Mouse (Mus musculus) megakaryocyte-erythroid progenitor cell, adult 5-6 weeks (primary cell): ENCODE data around the gene Fgfr2. TPM values are rescaled to one million over a fixed set of nuclear protein-coding genes. Genes with fewer than 3 reads are reported as not detected.

Source experiments
- ATAC-seq: replicated peaks from 2 replicates; pipeline ENCODE4 v1.8.0; 2016; ENCODE audit warnings: mild to moderate bottlenecking, inconsistent platforms; ENCODE audit not compliant: severe bottlenecking, poor library complexity, low FRiP score, low TSS enrichment
- total RNA-seq, 2 experiments: library from RNA; stranded (forward) in 1 of 2; stranded (reverse) in 1 of 2; fragments of 200-1000, 215-1000 nt in 1 of 2; fragments of >200 nt in 1 of 2; fragmentation: Nextera tagmentation in 1 of 2; gene quantifications; 2 replicates each; pipeline ENCODE4 v1.2.3; 2014 to 2017

The Fgfr2 gene
- total RNA-seq, 2 experiments from 2014 or later = not detected

DNA sequence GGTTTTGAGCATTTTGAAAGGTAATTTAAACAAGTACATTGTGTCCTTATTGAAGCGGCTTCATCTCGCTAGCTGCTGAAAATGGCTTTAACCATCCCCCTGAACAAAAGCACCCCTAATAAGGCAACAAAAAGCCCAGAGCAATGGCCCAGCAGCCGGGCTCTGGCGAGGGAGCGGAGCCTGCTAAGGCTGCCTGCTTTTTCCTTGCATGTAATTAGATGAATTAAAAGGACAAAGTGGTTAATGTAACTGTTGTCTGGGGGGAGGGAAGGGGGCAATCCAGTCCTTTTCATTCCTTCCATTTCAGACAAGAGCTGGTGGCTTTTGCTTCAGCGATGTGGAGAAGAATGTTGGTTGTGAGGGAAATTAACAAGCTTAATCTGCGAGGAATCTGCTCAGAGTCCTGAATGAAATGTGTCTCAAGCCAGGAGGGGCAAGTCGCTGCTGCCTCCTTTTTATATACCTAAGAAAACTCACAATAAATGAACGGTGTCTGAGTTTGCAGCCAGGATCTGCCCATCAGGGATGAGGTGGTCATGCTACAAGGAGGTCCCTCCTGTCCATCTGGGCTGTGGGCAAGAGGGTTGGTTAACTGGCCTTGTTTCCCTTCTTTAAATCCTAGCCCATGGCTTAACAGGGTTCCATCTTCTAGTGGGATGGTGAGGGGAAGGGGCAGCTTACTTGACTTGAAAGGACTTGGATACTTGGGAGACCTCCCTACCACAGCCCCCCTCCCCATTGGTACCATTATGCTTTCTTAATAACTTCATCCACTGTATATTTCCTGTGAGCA lies 1400.2 kb downstream of the Fgfr2 start:
- no peak for ATAC-seq

DNA sequence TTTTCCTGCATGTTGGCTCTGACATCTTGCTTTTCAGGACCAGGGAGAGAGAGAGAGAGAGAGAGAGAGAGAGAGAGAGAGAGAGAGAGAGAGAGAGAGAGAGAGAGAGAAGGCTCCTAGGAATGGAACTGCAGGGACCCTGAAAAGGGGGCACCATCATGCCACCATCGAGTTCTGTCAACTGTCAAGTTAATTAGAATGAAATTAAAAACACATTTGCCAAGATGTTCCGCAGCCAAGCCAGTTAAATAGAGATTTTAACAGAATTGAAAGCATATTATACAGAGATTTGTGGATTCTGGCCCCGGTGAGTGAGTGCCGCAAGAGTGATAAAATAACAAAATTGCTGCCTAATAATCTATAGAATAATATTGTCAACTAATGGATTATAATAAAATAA lies 1400.8 kb downstream of the Fgfr2 start:
- no peak for ATAC-seq

DNA sequence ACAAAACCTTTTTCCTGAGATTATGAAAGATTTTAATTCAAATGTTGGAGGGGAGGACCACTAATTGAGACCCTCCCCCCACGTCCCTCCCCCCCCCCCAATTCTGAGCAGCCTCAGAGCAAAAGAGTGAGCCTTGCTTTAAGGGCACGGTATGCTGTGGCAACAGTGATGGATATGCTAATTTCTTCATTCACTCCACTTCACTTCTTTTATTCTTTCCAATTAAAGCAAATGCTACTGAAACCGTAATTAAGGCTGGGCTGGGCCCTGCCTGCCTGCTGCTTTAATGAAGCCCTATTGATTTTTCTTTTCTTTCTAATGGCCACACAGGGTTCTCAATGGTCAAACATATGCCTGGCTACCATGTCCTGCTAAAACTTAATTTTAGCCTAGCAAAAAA lies 1404.9 kb downstream of the Fgfr2 start:
- no peak for ATAC-seq

DNA sequence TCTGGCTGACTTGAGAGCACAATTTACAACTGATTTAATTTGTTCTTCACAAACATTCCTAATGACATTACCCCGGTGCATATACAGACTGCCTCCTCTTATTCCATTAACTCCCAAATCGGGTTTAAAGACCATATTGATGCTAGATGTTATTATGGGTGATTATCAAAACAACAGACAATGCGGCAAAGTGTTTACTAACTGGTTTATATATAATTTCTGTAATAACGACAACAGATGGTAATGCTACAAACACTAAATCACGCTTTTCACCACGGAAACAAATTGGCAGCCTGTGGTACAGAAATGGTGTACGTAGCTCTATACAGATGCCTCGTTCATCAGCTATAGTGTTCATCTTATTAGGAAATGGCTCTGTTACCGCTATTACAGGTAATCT lies 1410.1 kb downstream of the Fgfr2 start:
- ATAC-seq = no peak

DNA sequence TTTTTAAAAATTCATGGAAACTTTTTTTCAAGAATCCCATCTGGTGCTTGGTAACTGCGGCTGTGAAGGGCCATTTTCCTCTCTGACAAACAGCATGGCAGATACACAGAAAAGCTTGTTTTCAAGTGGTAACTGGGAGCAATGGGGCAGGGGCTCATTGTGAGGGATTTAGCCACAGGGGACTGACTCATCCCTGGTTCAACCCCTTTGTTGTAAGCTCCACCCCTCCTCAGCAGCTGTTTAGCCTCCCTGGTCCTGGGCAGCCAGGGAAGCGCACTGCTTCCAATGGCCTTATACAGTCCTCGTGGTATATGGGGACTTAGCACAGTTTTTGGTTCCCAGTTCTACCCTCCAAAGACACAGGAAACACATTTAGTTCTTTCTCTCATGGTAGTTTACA lies 1426.3 kb downstream of the Fgfr2 start:
- ATAC-seq = no peak

DNA sequence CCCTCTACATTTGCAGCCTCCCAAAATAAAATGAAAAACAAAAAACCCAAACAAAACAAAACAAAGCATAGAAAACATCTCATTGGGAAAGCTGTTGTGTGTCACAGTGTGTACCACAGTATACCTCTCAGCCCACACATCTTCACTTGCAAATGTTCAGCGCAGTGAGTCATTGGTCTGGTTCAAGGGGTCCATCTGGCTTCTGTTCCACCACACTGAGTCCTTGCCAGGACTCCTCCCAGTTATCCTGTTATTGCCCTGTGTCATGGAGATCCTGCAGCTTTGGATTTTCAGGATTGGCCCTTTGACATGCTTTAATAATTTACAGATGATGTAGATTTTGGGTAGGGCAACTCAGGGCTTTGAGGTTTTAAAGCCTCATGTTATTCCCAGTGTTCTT lies 1435.8 kb downstream of the Fgfr2 start:
- ATAC-seq = no peak

DNA sequence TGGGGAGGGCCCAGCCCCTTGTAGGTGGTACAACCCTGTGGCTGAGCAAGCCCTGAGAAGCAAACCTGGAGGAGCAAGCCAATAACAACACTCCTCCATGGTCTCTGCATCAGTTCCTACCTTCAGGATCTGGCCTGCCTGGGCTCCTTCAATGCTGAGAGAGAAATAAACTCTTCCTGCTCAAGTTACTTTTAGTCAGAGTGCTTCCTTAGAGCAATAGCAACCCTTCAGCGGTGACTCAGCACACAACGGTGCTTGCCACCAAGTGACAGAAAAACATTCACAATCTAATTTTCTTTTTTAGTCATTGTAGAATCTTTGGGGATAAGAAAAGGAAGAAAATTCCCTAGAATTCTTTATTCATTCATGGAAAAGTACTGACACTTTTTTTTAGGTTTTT lies 1446.0 kb downstream of the Fgfr2 start:
- no peak for ATAC-seq

DNA sequence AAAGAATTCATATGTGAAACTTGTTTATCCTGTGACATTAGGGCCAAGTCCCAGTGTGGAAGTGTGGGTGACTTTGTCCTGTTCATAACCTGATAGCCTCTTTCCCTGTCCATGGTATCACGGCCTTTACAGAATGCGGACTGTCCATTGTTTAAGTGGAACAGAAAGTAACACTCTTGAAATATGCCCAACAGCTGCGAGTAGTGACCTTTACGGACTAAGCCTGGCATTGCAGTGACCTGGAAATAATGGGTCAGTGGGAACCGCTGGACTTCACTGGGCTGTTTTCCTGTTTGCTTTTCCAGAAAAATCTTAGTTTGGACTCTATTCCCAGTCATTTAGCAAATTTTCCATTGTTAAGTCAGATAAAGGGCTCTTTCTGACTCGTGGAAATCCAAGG lies 1452.6 kb downstream of the Fgfr2 start:
- ATAC-seq = no peak

DNA sequence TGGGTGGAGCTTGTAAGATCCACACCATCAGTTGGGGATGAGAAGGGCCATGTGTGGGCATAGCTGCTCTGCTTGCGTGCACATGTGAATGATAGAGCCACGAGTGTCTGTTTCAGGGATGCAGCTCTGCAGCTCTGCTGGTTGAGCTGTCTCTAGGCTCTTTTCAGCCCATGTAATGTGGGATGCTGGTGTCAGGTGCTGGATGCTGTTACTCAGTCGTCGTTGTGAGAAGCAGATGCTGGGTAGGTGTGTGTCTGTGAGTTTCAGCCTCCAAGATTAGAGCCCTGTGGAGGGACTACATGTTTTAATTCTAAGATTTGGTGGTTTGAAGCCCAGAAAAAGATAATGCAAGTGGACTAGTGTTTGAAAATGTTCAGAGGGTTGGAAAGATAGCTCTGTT lies 1453.8 kb downstream of the Fgfr2 start:
- ATAC-seq = no peak

DNA sequence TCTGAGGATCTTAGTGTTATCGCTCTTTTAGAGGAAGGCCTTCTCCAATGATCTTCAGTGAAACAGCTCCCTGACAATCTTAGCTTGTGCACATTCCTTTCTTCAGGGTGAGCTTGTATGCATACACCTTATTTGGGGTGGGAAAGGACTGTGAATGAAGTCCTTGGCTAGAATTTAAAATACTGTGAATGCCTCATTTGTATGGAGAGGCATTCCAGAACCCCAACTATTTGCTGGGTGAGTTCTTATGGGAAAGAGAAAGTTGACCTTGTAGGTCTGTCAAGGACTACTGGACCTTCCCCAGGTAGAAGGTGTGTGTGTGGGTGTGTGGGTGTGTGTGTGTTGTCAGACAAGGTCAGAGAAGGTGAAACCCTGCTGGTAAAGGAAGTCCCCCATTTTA lies 1462.4 kb downstream of the Fgfr2 start:
- no peak for ATAC-seq

DNA sequence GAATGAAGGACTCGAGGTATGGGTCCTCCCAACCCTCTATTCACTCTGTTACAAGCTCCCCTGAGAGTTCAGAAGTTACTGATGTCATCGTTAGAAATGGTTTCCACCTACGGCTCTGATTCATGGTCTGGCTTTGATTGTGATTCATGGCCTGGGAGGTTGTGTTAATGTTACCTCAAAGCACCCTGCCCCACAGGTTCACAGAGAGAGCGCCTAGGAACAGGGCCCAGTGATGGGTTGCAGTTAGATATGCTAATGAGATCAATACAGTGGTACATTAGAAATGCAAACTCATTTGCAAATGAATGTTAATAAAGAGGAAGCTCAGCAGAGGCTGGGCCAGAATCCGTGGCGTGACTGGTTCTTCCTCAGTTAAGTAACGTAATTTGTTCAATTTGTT lies 1467.1 kb downstream of the Fgfr2 start:
- no peak for ATAC-seq

DNA sequence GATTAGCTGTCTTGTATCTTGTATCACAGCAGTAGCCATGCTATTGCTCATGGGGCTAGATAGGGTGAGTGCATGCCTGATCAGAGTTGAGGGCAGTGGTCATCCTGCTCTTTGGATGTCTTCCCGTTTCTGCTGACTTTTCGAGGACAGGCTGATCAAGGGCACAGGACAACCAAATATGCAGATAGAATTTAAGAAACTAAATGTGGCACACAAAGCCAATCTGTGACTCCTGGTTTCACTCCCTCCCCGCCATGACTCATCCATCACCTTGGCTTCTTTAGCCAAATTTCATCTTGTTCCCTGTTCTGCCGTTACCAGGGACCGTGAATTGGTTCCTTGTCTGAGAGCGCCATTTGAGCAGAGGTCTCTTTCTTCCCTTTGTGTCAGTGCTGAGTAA lies 1469.7 kb downstream of the Fgfr2 start:
- no peak for ATAC-seq

DNA sequence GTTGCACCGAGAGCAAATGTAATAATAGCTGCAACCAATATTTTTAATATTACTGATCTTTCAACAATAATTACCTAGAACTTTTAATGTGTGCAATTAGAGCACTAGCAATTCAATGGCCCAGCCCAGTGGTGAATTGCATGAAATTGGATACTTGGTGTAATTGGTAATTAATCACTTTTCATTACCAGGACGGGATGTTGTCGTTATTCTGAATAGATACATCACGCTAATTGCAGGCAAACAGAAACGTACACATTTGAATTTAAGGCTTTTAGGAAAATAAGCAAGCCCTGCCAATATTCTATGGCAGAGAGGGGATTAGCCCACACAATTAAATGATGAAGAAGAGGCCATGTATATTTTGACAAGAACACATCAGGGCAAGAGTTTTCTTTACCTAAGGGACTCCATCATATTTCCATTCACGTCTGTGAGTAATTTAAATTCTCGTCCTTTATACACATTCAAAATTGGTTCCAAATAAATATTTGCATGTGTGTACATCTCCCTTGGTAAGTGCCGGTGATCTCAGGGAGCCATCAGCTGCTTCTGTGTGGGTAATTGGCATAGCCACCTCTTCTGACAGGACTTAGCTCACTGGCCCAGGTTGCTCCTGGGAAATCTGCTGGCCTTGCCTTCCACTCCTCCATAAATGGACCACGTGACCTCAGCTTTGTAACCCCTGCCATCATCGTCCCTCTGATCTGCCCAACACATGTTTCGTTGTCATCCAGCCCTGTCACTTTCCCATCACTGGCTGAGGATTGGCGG lies 1471.0 kb downstream of the Fgfr2 start:
- no peak for ATAC-seq

DNA sequence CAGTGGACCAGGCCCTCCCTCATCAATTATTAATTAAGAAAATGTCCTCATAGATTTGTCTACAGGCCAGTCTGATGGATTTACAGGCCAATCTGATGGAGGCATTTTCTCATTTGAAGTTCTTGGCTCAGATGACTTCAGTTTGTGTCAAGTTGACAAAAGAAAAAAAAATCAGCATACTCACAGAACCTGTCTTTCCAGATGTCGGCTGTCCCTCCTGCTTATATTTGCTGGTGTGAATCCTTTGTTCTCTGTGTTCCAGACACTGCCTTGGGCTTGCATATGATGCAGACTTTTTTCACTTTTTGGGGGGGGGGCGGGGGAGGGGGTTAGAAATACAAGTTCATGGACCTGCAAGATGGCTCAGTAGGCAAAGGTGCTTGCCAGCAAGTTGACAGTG lies 1472.9 kb downstream of the Fgfr2 start:
- ATAC-seq = no peak

DNA sequence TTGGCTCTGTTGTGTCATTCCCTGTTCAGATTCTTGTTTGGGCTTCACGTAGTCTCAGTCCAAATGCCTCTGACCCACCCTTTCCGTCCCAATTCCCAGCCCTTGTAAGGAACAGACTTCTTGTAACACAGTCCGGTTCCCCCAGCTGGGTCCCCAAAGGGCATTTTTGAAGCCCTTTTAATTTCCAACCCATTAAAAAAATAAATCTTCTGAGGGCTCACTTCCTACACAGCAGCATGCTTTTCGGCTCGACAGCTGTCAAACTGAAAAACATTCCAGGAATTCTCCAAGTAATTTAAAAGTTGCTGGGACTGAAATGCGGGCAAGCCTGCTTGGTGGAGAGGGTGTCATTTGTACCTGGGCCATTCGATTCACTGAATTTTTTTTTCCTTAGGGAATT lies 1474.9 kb downstream of the Fgfr2 start:
- no peak for ATAC-seq

DNA sequence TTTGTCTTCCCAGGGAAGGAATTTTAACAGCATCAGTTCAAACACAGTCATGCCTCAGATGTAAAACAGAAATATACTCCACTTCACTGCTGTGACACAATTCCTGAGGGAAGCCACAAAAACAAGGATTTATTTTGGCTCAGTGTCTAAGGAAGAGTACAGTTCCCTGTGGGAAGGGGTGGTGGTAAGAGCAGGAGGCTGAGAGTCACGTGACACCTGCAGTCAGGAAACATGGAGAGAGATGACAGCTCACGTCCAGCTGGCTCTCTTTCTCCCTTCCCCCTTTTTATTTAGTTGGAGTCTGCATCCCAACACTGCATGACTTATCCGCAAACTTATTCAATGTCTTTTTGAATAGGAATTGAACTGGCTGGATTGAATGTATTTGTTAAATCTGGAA lies 1475.6 kb downstream of the Fgfr2 start:
- no peak for ATAC-seq

DNA sequence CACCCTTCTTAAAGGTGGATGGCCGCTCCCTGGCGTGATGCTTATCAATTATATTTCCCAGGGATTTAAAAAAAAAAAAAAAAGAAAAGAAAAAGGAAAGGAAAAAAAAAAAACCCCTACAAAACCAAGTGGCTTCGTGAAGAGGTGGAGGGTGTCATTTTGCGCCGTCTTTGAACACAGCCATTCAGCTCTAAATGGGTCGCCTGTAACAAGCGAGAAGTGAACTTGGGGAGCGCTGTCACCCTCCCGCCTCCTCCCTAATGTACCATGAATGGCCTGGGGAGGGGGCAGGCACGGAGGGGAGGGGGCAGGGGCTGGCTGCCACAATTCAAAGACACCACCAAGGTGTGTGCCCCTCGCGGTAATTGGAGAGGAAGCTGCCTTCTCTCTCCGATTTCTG lies 1478.6 kb downstream of the Fgfr2 start:
- no peak for ATAC-seq

DNA sequence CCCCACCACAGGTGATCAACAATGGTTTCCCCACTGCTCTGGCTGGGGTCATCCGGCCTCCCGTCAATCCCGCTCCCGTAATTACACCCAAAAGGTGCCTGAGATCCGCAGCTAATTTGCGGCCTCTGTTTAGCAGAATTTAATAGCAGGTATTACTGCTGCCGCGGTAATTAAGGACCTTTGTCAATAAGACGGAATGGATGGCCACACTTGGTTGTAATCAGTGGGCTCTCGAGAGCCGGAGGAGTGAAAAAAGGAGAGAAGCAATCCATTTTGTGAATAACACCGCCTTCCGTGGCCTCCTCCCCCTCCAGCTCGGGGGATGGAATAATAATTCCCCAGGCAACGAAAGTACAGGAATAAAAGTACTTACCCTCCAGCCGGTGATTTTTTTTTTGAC lies 1479.1 kb downstream of the Fgfr2 start:
- ATAC-seq = no peak

DNA sequence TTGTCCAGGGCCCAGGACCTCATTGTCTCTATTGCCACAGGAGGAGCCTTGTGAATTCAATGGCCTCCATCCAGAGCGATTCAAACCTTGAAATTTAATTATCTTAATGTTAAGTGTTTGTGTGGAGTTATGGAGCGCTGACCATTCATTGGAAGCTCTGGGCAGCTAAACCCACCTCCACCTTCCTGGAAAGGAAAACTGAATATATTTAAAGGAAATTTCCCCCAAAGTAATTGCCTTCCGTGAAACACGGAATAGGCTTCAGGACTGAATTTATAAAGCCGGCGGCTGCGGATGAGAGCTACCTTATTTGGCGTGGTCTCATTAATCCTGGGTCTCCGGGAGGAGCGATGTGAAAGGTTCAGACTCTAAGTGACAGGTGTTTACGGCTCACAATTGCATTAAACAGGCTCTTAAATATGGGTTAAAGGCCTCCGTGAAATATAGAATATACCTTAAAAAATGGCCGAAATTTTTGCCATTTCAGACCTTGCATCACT lies 1479.8 kb downstream of the Fgfr2 start:
- no peak for ATAC-seq

DNA sequence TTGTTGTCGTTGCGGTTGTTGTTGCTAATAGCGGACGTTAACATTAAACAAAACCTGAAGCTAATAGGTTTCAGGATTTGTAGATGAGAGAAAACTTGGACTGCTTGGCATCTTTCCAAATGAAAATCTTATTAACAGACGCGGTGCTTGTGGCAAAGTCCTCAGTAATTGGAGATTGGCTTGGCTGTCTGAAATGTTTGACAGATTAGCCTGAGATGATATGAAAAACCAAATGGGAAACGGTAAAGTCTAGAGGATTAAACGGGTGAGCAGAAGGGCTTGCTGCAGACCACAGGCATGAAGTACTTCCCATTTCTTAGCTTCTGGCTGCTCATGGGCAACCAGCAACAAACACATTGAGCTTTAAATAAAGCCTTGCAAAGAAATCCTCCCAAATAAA lies 1493.6 kb downstream of the Fgfr2 start:
- ATAC-seq = no peak

DNA sequence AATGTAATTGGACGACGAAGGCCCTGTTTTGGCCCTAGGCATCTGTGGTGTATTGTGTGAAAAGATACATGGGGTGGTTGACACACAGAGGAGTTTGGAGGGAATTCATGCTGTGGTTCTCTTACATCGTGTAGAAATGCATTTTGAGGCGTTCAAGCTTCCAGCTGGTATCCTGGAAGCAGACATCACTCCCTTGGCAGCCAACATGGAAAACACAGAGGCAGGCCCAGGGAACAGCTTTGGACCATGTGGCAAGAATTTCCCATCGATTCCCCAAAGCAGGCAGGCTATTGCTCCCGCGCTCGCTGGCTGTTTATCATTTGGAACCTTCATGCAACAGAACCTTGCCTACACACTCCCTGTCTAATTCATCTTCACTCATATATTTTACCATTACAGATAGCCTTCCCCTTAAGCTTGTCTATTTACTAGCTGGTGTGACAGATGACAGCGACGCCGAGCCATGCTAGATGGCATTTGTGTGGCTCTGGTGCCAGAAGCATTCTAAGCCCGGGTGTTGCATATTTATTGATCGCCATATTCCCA lies 1494.2 kb downstream of the Fgfr2 start:
- ATAC-seq = no peak
